Mouse (Mus musculus): ENCODE results near the gene St6galnac6.

St6galnac6 gene

DNA sequence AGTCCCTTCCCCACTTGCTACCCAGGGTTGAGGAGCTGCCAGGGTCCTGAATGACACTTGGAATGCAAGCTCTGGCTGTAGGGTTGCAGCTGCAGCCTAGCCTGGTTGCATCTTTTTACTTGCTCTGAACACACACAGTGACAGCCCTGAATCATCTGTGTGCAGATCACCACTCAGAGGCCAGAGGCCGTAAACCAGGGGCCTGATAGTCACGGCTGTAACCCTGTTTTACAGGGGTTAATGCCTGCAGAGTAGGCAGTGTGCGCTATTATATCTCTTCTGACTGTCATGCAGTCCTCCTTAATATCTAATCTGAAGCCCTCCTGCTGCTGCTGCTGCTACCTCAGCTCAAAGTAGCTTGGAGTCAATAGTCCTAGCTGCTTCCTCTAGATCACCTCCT lies 70.4 kb downstream of the St6galnac6 start:
- no peak overlapping the region for H3K4me3 ChIP-seq (replicated peaks; ENCODE audit: low read length)
- H3K36me3 ChIP-seq (ENCODE audit: insufficient read depth, low read length), result peaks cover 82% of the 10 kb centered on the region
- H3K4me1 ChIP-seq (replicated peaks; ENCODE audit: low read depth, low read length), result peaks cover 53% of the 10 kb centered on the region
- H3K9me3 ChIP-seq (ENCODE audit: low read length), result no peaks in the 10 kb centered on the region
- no peaks in the 10 kb centered on the region for H3K27me3 ChIP-seq (ENCODE audit: insufficient read depth, low read length)
- no peak for TF ChIP-seq POU5F1 (IDR thresholded peaks at IDR 0.05; ENCODE audit: borderline replicate concordance, low read length)
- TF ChIP-seq CTCF (conservative IDR thresholded peaks at IDR 0.05; ENCODE audit: low read length), result no peak
- TF ChIP-seq NANOG (IDR thresholded peaks at IDR 0.05; ENCODE audit: borderline replicate concordance, low read length), result no peak

Measured in E14TG2a.4 (cell line).